Mouse (Mus musculus): ENCODE results near the gene V1rd19.
A peak's percentile ranks its signal among the peaks of the same experiment; 100 is the strongest.
"Not testable (repeated sequence)": the region's sequence is repeated elsewhere in the genome, so short reads cannot be mapped to it uniquely, and the experiment has no call there.

V1rd19 gene

GRCm38 (mm10) chr7:24001391-24001790 lies at the start of gene V1rd19:
Gene V1rd19, plus strand, starts transcription at chr7:24001691.
- no peak for DNase-seq

GRCm38 (mm10) chr7:23968044-23968443 lies 33.4 kb upstream of the V1rd19 start:
- peak; percentile 30 for DNase-seq

GRCm38 (mm10) chr7:23974315-23974714 lies 27.2 kb upstream of the V1rd19 start, which contains the start of gene Vmn1r181:
Gene Vmn1r181, plus strand, starts transcription at chr7:23974615.
- DNase-seq: not testable (repeated sequence)

GRCm38 (mm10) chr7:24052660-24053304 lies 51.3 kb downstream of the V1rd19 start, which contains the start of gene Vmn1r183:
Gene Vmn1r183, plus strand, starts transcription at chr7:24053254.
- DNase-seq: no peak
